In the genomic region with DNA sequence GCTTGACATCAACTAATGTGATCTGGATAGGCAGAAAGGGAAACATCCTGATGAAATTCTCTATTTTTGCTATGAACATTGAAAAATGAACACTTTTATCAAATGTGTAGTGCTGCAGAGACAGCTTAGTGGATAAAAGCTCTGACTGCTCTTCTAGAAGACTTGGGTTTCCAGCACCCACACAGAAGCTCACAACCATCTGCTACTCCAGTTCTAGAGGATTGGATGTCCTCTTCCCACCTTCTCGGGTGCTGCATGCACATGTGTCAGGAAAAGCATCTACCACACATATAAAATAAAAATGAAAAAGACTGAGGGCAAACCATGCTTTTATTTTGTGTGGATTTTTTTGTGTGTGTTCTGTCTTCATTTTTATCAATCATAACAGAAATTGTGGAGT, we compare ENCODE assay signal across 14 mouse cellular contexts.
"Had no signal": no experiment of that assay in that cellular context is flagged by ENCODE, and none has a peak within 500 bp of the region (broad histone marks: within the 10 kb centered on the region; RNA-seq: fewer than 3 reads in every experiment).

No protein-coding gene starts in this region.

- H3K4me3 ChIP-seq: limb, embryonic 12.5 days; liver, embryonic 13.5 days; lung, embryonic 15.5 days; midbrain, embryonic 12.5 days; neural tube, embryonic 13.5 days had no signal

- H3K27ac ChIP-seq: limb, embryonic 12.5 days; liver, embryonic 13.5 days; lung, embryonic 15.5 days; midbrain, embryonic 12.5 days; neural tube, embryonic 13.5 days had no signal

- DNase-seq: kidney, adult 8-10 months; kidney, postnatal 25 days; liver; liver, embryonic 13.5 days; liver, postnatal 0 days; lung, postnatal 14 days; retina, postnatal 1 day; spleen, adult 18-20 months; thymus, adult 2 months; thymus, postnatal 25 days had no signal
